Comparison of ENCODE assay signal across 17 mouse cellular contexts in the genomic region with DNA sequence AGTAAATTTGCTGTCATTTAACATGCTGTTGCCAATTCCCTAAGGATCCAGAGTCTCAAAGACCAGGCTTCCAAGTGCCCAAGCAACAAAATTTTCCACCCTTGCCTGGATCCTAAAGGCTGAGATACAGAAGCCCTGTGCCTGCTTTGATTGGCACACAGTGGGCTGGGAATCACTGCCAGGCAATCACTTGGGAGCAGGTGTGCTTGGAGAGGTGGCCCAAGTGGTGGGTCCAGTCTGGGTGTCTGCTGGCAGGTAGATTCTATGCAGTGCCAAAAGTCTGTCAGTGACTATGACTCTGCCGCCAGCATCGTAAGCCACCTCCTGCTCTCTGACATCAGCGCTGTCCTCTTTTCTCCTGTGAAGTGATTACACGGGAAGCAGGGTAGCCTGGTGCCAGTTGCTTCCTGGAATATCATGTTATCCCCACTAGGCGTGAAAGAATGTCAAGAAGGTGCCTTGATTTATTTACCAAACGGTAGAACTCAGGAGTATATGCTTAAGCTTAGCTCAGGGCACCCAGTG. TPM values are rescaled to one million over a fixed set of nuclear protein-coding genes. Genes with fewer than 3 reads are reported as not detected.
A peak's percentile ranks its signal among the peaks of the same experiment; 100 is the strongest.
DNase-seq lines count a peak whose midpoint lies in the region; ATAC-seq lines count a peak whose summit lies in the region.
"Had no signal": no experiment of that assay in that cellular context is flagged by ENCODE, and none has a peak within 500 bp of the region (broad histone marks: within the 10 kb centered on the region; RNA-seq: fewer than 3 reads in every experiment).

No protein-coding gene starts in this region.

- H3K27me3 ChIP-seq in heart, embryonic 12.5 days (replicated peaks), result no peaks in the 10 kb centered on the region
- H3K27me3 ChIP-seq in kidney, embryonic 15.5 days, result no peaks in the 10 kb centered on the region

- H3K9ac ChIP-seq in heart, embryonic 12.5 days, result no peak overlapping the region
- H3K9ac ChIP-seq in kidney, embryonic 15.5 days, result no peak overlapping the region
- H3K9ac ChIP-seq: midbrain, embryonic 13.5 days; neural tube, embryonic 12.5 days had no signal

- H3K4me2 ChIP-seq in heart, embryonic 12.5 days, result no peak overlapping the region
- no peak overlapping the region for H3K4me2 ChIP-seq in kidney, embryonic 15.5 days
- H3K4me2 ChIP-seq: midbrain, embryonic 13.5 days; neural tube, embryonic 12.5 days had no signal

- H3K27ac ChIP-seq in heart, embryonic 12.5 days (ENCODE audit: poor library complexity, severe bottlenecking), result peak overlapping the region; percentile 33; the same call in 1 of the 2 replicates
- peak overlapping the region; percentile 69 for H3K27ac ChIP-seq in kidney, embryonic 15.5 days
- H3K27ac ChIP-seq: midbrain, embryonic 13.5 days; neural tube, embryonic 12.5 days had no signal

- H3K9me3 ChIP-seq in heart, embryonic 12.5 days (replicated peaks), result no peaks in the 10 kb centered on the region
- no peaks in the 10 kb centered on the region for H3K9me3 ChIP-seq in kidney, embryonic 15.5 days (replicated peaks)
- H3K9me3 ChIP-seq: midbrain, embryonic 13.5 days; neural tube, embryonic 12.5 days had no signal

- H3K36me3 ChIP-seq in heart, embryonic 12.5 days, result no peaks in the 10 kb centered on the region
- no peaks in the 10 kb centered on the region for H3K36me3 ChIP-seq in kidney, embryonic 15.5 days
- H3K36me3 ChIP-seq: midbrain, embryonic 13.5 days; neural tube, embryonic 12.5 days had no signal

- H3K4me1 ChIP-seq in heart, embryonic 12.5 days (replicated peaks), result peaks cover 8% of the 10 kb centered on the region; the same call in 1 of the 2 replicates
- no peaks in the 10 kb centered on the region for H3K4me1 ChIP-seq in kidney, embryonic 15.5 days
- H3K4me1 ChIP-seq: midbrain, embryonic 13.5 days; neural tube, embryonic 12.5 days had no signal

- 61% methylated on average over 6 of the region's 6 CpGs for WGBS in heart, embryonic 12.5 days
- WGBS in kidney, embryonic 15.5 days, result 59% methylated on average over 6 of the region's 6 CpGs

- no peak for ATAC-seq in cerebellum, adult (ENCODE audit: insufficient number of reproducible peaks, low FRiP score, low TSS enrichment)
- ATAC-seq in heart, embryonic 12.5 days (ENCODE audit: insufficient number of reproducible peaks, low FRiP score), result no peak
- no peak for ATAC-seq in kidney, embryonic 15.5 days (replicated peaks; ENCODE audit: low FRiP score)
- ATAC-seq: intestine, postnatal 0 days; midbrain, embryonic 13.5 days had no signal

- no peak overlapping the region for H3K4me3 ChIP-seq in heart, embryonic 12.5 days
- H3K4me3 ChIP-seq in kidney, embryonic 15.5 days (replicated peaks), result no peak overlapping the region
- H3K4me3 ChIP-seq: gastrocnemius, adult 2 months; midbrain, embryonic 13.5 days; neural tube, embryonic 12.5 days had no signal

- peak; percentile 8 to 10 for DNase-seq in cerebellum, postnatal 36 days
- no peak for DNase-seq in heart, adult 18-20 months
- DNase-seq in kidney, postnatal 25 days, result no peak
- DNase-seq in brain, adult 2 months (ENCODE audit: low read depth, low spot score), result peak; percentile 9
- DNase-seq in spleen, postnatal 10 days (ENCODE audit: low spot score in 2 of 2), result no peak
- DNase-seq: adrenal gland, postnatal 25 days; B cell, adult 2 months; gastrocnemius, adult 2 months; heart, postnatal 36 days; right cerebral cortex, adult 18-20 months; thymus, postnatal 36 days had no signal

RNA-seq across cellular contexts. Expression of a gene that starts 3.8 kb away (rescaled TPM):
- 3.7 and 4.0 TPM in 2 replicates for polyA plus RNA-seq in heart, embryonic 12.5 days (2016; fragmentation: Nextera tagmentation; extraction: Ambion mirVana)
- under 1 TPM; 0.50 to 0.67 TPM for total RNA-seq in heart, adult 18-20 months (2021)
- polyA plus RNA-seq in kidney, embryonic 15.5 days (2015; fragmentation: Nextera tagmentation; extraction: Ambion mirVana), result 3.9 TPM in 2 replicates

Comparison
In these comparisons a context has a peak if more than half of its experiments do, and no peak if none do; other contexts are left out.
1. DNase-seq: peak in cerebellum, postnatal 36 days (2 of 2) and brain, adult 2 months (single experiment); none in heart, adult 18-20 months (0 of 2), kidney, postnatal 25 days (0 of 2) and spleen, postnatal 10 days (0 of 2).